Mouse (Mus musculus) lung, postnatal 10 days (tissue): Measurements from ENCODE around the gene Adamtsl4.

ENCODE experiments used
- DNase-seq: peaks from one replicate; pipeline ENCODE4 v3.0.0; 2021

The Adamtsl4 gene

GRCm38 (mm10) chr3:95687524-95688421 is at the start of gene Adamtsl4:
Gene Adamtsl4 (minus strand): TSS chr3:95687917.
- DNase-seq: peak; percentile 86

- DNase-seq: no peak
Observed at GRCm38 (mm10) chr3:95735071-95735670, 47.5 kb upstream of the Adamtsl4 start.

- no peak for DNase-seq
Observed at GRCm38 (mm10) chr3:95734092-95734702, 46.5 kb upstream of the Adamtsl4 start.

- DNase-seq: peak; percentile 88
Observed at GRCm38 (mm10) chr3:95732744-95733521, 45.2 kb upstream of the Adamtsl4 start.

GRCm38 (mm10) chr3:95732297-95732696 is 44.6 kb upstream of the Adamtsl4 start:
- no peak for DNase-seq

- DNase-seq: no peak
Observed at GRCm38 (mm10) chr3:95731802-95732201, 44.1 kb upstream of the Adamtsl4 start.

- no peak for DNase-seq
Observed at GRCm38 (mm10) chr3:95730431-95730830, 42.7 kb upstream of the Adamtsl4 start.

- peak; percentile 37 for DNase-seq
Observed at GRCm38 (mm10) chr3:95728906-95729305, 41.2 kb upstream of the Adamtsl4 start.

- DNase-seq: no peak
Observed at GRCm38 (mm10) chr3:95726696-95727358, 39.1 kb upstream of the Adamtsl4 start.

GRCm38 (mm10) chr3:95725863-95726262 is 38.1 kb upstream of the Adamtsl4 start:
- no peak for DNase-seq

- DNase-seq: no peak
Observed at GRCm38 (mm10) chr3:95722386-95722785, 34.7 kb upstream of the Adamtsl4 start.

- no peak for DNase-seq
Observed at GRCm38 (mm10) chr3:95718153-95718552, 30.4 kb upstream of the Adamtsl4 start.

GRCm38 (mm10) chr3:95716075-95716474 is 28.4 kb upstream of the Adamtsl4 start:
- no peak for DNase-seq

- DNase-seq: no peak
Observed at GRCm38 (mm10) chr3:95709967-95710366, 22.2 kb upstream of the Adamtsl4 start.

GRCm38 (mm10) chr3:95709044-95709443 is 21.3 kb upstream of the Adamtsl4 start:
- DNase-seq: no peak

- no peak for DNase-seq
Observed at GRCm38 (mm10) chr3:95707497-95707896, 19.8 kb upstream of the Adamtsl4 start.

GRCm38 (mm10) chr3:95706273-95706672 is 18.6 kb upstream of the Adamtsl4 start:
- no peak for DNase-seq

- DNase-seq: no peak
Observed at GRCm38 (mm10) chr3:95704612-95705011, 16.9 kb upstream of the Adamtsl4 start.

- no peak for DNase-seq
Observed at GRCm38 (mm10) chr3:95703276-95703675, 15.6 kb upstream of the Adamtsl4 start.

- DNase-seq: peak; percentile 94
Observed at GRCm38 (mm10) chr3:95701877-95702540, 14.3 kb upstream of the Adamtsl4 start.

GRCm38 (mm10) chr3:95701085-95701484 is 13.4 kb upstream of the Adamtsl4 start:
- DNase-seq: no peak

- peak; percentile 60 for DNase-seq
Observed at GRCm38 (mm10) chr3:95700233-95700681, 12.5 kb upstream of the Adamtsl4 start.
